Mouse (Mus musculus) C2C12 (cell line): ENCODE data around the gene Sdad1. TPM values are rescaled to one million over a fixed set of nuclear protein-coding genes. Genes with fewer than 3 reads are reported as not detected.
"Not testable (repeated sequence)": the region's sequence is repeated elsewhere in the genome, so short reads cannot be mapped to it uniquely, and the experiment has no call there.

Source experiments
- H3K27me3 ChIP-seq: one replicate; pipeline ENCODE4 v1.6.1; 2011; ENCODE audit not compliant: control insufficient read depth, insufficient read depth, insufficient read length
- H3K36me3 ChIP-seq: one replicate; pipeline ENCODE4 v1.6.1; 2011; ENCODE audit not compliant: control insufficient read depth, insufficient read depth
- H3K4me3 ChIP-seq: one replicate; pipeline ENCODE4 v1.5.1; 2011; ENCODE audit warnings: mild to moderate bottlenecking, control low read depth; ENCODE audit not compliant: poor library complexity, insufficient read depth, severe bottlenecking
- H3K79me2 ChIP-seq: one replicate; pipeline ENCODE4 v1.6.1; 2011; ENCODE audit not compliant: control insufficient read depth, insufficient read depth
- H3K79me3 ChIP-seq: one replicate; pipeline ENCODE4 v1.6.1; 2011; ENCODE audit warnings: low read depth, control low read depth
- H3ac ChIP-seq: one replicate; pipeline ENCODE3; 2011; ENCODE audit warnings: low read depth; ENCODE audit not compliant: control insufficient read depth, insufficient read length
- CEBPB ChIP-seq: IDR thresholded peaks from one replicate; pipeline ENCODE4 v1.6.1; 2011; ENCODE audit warnings: low read depth, mild to moderate bottlenecking, control low read depth, moderate library complexity
- CTCF ChIP-seq: IDR thresholded peaks from one replicate; pipeline ENCODE4 v1.5.1; 2011; ENCODE audit not compliant: control insufficient read depth, insufficient read depth, insufficient read length
- FOSL1 ChIP-seq: IDR thresholded peaks from one replicate; pipeline ENCODE4 v1.8.0; 2011; ENCODE audit warnings: mild to moderate bottlenecking, low read length; ENCODE audit not compliant: poor library complexity, insufficient read depth, severe bottlenecking
- MAX ChIP-seq: IDR thresholded peaks from one replicate; pipeline ENCODE4 v1.6.1; 2011; ENCODE audit warnings: mild to moderate bottlenecking, control low read depth
- MYOD1 ChIP-seq: IDR thresholded peaks from one replicate; pipeline ENCODE4 v1.6.1; 2011; ENCODE audit warnings: low read depth; ENCODE audit not compliant: control insufficient read depth, insufficient read length
- MYOG ChIP-seq: IDR thresholded peaks from one replicate; pipeline ENCODE4 v1.6.1; 2011; ENCODE audit not compliant: control insufficient read depth, insufficient read length; ENCODE audit errors: extremely low read depth
- USF1 ChIP-seq: IDR thresholded peaks from one replicate; pipeline ENCODE4 v1.6.1; 2011; ENCODE audit warnings: low read depth, mild to moderate bottlenecking, control low read depth, moderate library complexity
- long read RNA-seq, 2 experiments: library from polyadenylated mRNA; unstranded; transcript quantifications; one replicate each; pipeline ENCODE4 v2.0.0; 2019 to 2020
- polyA plus RNA-seq: library from polyadenylated mRNA; unstranded; fragments of >200 nt; fragmentation: generic; extraction: Trizol; gene quantifications from one replicate; pipeline ENCODE4 v1.2.1, GENCODE M21; 2012; ENCODE audit warnings: missing spikeins

Gene Sdad1
- 8.0 TPM for polyA plus RNA-seq
- long read RNA-seq, experiment 1, full-length matches to known transcripts: 7 of 10 reads
- long read RNA-seq, experiment 1, partial matches to known transcripts: 2 of 10 reads
- long read RNA-seq, experiment 1, other reads (novel, unspliced or antisense): 1 of 10 reads
- long read RNA-seq, experiment 2, full-length matches to known transcripts: 76 of 118 reads
- long read RNA-seq, experiment 2, partial matches to known transcripts: 33 of 118 reads
- long read RNA-seq, experiment 2, other reads (novel, unspliced or antisense): 9 of 118 reads

DNA sequence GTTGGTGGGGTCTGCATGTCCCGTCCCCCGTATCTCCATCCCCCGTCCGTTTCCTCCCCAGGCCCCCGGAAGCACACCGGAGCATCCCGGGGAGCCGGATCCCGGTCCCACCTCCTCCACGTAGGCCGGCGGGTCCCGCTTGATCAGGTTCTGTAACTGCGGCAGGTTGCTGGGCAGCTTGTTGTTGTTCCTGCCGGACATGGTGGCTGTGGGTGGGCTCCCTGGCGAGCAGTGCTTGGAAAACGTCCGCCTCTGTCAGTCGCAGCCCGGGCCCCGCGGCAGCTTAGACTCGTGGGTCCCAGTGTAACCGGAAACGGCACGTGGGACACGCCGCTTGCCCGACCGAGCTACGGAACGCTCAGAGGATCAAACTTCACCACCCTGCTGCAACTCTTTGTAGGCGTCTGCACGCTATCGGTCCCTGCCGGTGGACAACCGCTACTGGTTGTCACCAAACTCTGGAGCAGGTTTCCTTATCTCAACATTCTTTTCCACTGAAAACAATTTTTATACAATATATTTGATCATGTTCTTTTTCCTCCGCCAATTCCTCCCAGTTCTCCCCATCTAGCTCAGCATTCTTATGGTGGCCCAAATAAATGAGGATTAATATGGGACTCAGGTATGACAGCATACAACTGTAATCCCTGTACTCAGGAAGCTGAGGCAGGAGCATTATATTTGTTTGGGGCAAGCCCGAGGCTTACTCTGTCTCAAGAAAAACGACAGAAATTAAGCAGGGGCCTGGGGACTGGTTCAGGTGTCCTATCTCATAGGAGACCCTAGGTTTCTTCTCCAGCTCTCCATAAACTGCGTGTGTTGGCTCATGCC, at the start of gene Sdad1:
Sdad1 (minus strand) TSS at position 799 of the 831 bp plus-strand sequence.
- Histone ChIP-seq H3K79me2 (peaks cover 45% of the 10 kb centered on the region), H3K36me3 (peaks cover 19% of the 10 kb centered on the region), H3K27me3 (no peaks in the 10 kb centered on the region), H3K79me3 (peaks cover 33% of the 10 kb centered on the region), H3K4me3 (peak within 1 kb of the TSS; percentile 71), H3ac (peak within 1 kb of the TSS; percentile 96)
- TF ChIP-seq MYOD1: no peak
- TF ChIP-seq USF1: peak; percentile 63
- no peak for TF ChIP-seq CTCF
- peak; percentile 87 for TF ChIP-seq CEBPB
- TF ChIP-seq MAX: peak; percentile 96

DNA sequence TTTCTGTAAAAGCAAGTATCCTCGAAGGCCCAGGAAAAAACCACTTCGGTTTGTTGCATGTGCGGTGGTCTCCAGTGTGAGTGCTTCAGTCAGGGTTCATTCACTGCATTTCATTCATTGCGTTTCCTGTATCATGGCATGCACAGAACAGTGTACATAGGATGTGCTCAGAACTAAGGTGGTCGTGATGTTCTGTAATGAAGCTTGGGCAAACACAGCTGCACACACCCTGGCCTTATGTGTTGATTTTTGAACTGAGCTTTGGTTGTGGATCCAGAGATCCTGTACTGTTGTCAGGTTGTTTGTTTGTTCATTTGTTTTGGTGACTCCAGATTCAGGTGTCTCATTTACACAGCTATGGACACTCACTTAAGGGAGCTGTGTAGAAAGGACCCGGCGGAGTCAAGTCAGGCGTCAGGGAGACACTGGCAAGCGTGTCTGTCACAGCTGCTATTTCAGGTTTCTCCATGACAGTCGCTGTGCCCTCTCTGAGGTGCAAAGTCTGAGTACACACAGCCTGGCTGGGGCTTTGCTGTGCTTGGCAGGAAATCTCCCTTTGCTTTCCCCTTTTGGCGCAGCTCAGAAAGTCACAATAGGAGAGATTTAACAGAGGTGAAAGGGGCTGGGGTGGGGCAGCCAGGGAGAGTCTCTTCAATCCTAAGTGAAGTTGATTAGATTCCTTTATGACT, 48.6 kb upstream of the Sdad1 start:
- H3K4me3 ChIP-seq: no peak overlapping the region
- TF ChIP-seq MYOG: no peak
- TF ChIP-seq CTCF: no peak
- no peak for TF ChIP-seq CEBPB
- no peak for TF ChIP-seq USF1
- TF ChIP-seq MAX: no peak
- TF ChIP-seq FOSL1: no peak
- no peak for TF ChIP-seq MYOD1
- no peaks in the 10 kb centered on the region for H3K79me2 ChIP-seq
- H3K79me3 ChIP-seq: no peaks in the 10 kb centered on the region
- H3K36me3 ChIP-seq: no peaks in the 10 kb centered on the region
- H3K27me3 ChIP-seq: no peaks in the 10 kb centered on the region
- H3ac ChIP-seq: no peak overlapping the region

DNA sequence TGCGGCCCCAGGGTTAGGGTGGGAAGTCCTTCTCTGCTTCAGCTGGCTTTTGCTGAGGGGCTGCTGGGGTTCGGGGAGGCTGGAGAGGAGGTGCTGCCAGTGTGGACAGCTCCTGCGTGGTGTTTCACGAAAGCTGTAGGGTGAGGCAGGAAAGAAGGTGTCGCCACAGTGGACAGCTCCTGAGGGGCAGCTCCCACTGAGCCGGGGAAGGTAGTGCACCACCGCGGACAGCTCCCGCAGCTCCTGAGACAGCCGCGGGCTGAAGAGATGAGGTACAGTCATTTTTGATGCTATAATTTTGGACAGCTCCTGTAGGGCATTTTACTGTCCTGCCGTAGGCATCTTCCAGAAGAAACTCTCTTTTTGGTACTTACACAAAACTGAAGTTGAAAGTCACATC, 47.8 kb upstream of the Sdad1 start:
- Histone ChIP-seq H3K79me3 (no peaks in the 10 kb centered on the region), H3K4me3 (no peak overlapping the region), H3K79me2 (no peaks in the 10 kb centered on the region), H3ac (no peak overlapping the region), H3K36me3 (no peaks in the 10 kb centered on the region), H3K27me3 (no peaks in the 10 kb centered on the region)
- TF ChIP-seq CEBPB (no peak), USF1 (no peak), MAX (no peak), MYOG (no peak), MYOD1 (no peak)

DNA sequence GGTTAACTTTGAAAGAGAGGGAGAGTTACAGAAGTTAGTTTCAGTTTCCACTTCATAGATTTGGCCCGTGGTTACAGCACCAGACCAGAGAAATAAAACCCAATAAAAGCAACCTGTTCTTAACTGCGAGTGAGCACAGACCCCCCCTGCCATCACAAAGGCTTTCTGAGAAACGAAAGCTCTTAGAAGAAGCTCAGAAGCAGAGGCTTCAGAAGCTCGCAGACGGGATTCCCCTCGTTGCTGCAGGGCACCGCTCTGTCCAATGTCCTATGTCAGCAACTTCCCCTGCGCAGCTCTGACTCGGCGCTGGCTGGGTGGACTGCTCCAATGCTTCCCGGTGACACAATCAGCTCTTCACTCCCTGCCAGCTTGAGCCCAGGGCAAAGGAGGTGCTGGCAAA, 43.2 kb upstream of the Sdad1 start:
- H3K4me3 ChIP-seq: no peak overlapping the region
- TF ChIP-seq CEBPB (no peak), MYOG (no peak)
- H3K27me3 ChIP-seq: no peaks in the 10 kb centered on the region
- H3K79me2 ChIP-seq: no peaks in the 10 kb centered on the region
- no peaks in the 10 kb centered on the region for H3K36me3 ChIP-seq
- no peak overlapping the region for H3ac ChIP-seq
- no peaks in the 10 kb centered on the region for H3K79me3 ChIP-seq

DNA sequence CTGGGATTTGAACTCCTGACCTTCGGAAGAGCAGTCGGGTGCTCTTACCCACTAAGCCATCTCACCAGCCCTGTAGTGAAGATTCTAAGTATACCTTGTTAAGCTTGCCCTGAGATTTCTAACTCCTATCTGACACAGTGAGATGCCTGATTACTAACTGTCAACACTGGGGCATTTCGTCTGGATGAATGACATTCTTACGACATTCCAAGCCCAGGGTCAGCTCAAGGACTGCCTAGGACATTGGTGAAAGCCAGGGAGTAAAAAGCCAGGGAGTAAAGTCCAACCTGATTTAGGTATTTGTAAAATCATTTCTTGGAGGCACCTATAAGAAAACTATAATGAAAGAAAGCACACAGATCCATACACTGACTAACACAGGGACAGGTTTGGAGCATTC, 42.4 kb upstream of the Sdad1 start:
- not testable (repeated sequence) for H3ac ChIP-seq, H3K79me2 ChIP-seq, H3K4me3 ChIP-seq, H3K36me3 ChIP-seq, H3K79me3 ChIP-seq, H3K27me3 ChIP-seq

DNA sequence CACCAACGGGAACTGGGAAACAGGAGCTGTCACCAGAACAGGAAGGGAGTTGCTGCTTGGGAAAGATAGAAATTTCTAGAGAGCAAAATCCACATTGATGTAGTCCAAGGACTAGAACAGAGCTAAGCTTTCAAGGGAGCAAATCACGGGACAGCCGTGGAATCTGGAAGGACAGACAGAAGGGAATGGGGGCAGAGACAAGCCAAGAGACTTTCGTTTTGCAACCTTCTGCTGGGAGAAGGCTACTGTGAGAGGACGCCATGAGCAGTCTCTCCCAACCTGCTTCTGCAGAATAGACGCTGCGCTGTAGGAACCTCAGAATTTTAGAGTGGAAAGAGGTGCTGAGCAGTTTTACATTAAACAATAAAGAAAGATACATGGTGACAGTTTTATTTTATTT, 39.5 kb upstream of the Sdad1 start:
- Histone ChIP-seq H3ac (no peak overlapping the region), H3K27me3 (peaks cover 5% of the 10 kb centered on the region), H3K79me2 (no peaks in the 10 kb centered on the region), H3K79me3 (no peaks in the 10 kb centered on the region), H3K4me3 (no peak overlapping the region), H3K36me3 (no peaks in the 10 kb centered on the region)
- no peak for TF ChIP-seq CTCF
- no peak for TF ChIP-seq FOSL1
- TF ChIP-seq CEBPB: no peak
- no peak for TF ChIP-seq USF1
- no peak for TF ChIP-seq MAX
- TF ChIP-seq MYOG: no peak
- TF ChIP-seq MYOD1: no peak
